Mouse (Mus musculus) megakaryocyte, embryonic 14.5 days (primary cell): ENCODE measurements around the gene Sars. TPM values are rescaled to one million over a fixed set of nuclear protein-coding genes. Genes with fewer than 3 reads are reported as not detected.

ENCODE experiments used
- H3K27me3 ChIP-seq: replicated peaks from 2 replicates; pipeline ENCODE3; 2012; ENCODE audit warnings: inconsistent platforms
- H3K36me3 ChIP-seq: replicated peaks from 2 replicates; pipeline ENCODE3; 2012; ENCODE audit warnings: low read length, inconsistent platforms, mixed read lengths
- H3K4me1 ChIP-seq: 2 replicates; pipeline ENCODE4 v1.6.1; 2012; ENCODE audit warnings: inconsistent platforms
- H3K4me3 ChIP-seq: replicated peaks from 2 replicates; pipeline ENCODE3; 2012; ENCODE audit warnings: moderate library complexity, mild to moderate bottlenecking, inconsistent platforms
- H3K9me3 ChIP-seq: 2 replicates; pipeline ENCODE4 v1.6.1; 2012; ENCODE audit warnings: inconsistent platforms
- FLI1 ChIP-seq: IDR thresholded peaks from 2 replicates; pipeline ENCODE4 v1.6.1; 2012; ENCODE audit warnings: low read length, inconsistent platforms, mixed read lengths
- GATA1 ChIP-seq: IDR thresholded peaks from 3 replicates; pipeline ENCODE4 v1.6.1; 2012; ENCODE audit warnings: mixed read lengths, low read length, inconsistent platforms, borderline replicate concordance
- polyA plus RNA-seq: library from polyadenylated mRNA; stranded (reverse); fragments of >175 nt; gene quantifications from 2 replicates; pipeline ENCODE4 v1.2.3, GENCODE M21; 2012; ENCODE audit warnings: low replicate concordance; ENCODE audit not compliant: insufficient read depth

Gene Sars
- polyA plus RNA-seq, 1 experiment = 129 TPM

- Histone ChIP-seq H3K4me1 (peaks cover 61% of the 10 kb centered on the region), H3K4me3 (no peak overlapping the region)
- no peak for TF ChIP-seq FLI1
- TF ChIP-seq GATA1 = no peak
Observed at GRCm38 (mm10) chr3:108392793-108393192, 52.2 kb downstream of the Sars start.

GRCm38 (mm10) chr3:108392299-108392698 lies 52.7 kb downstream of the Sars start:
- H3K4me3 ChIP-seq = no peak overlapping the region
- peaks cover 15% of the 10 kb centered on the region; the same call in 1 of the 2 replicates for H3K9me3 ChIP-seq
- TF ChIP-seq GATA1 (no peak), FLI1 (no peak)
- peaks cover 16% of the 10 kb centered on the region for H3K27me3 ChIP-seq
- peaks cover 15% of the 10 kb centered on the region for H3K36me3 ChIP-seq
- H3K4me1 ChIP-seq = peaks cover 61% of the 10 kb centered on the region

More at GRCm38 (mm10) chr3:108392793-108393192, 52.2 kb downstream of the Sars start:
- Histone ChIP-seq H3K9me3 (peaks cover 19% of the 10 kb centered on the region; the same call in 1 of the 2 replicates), H3K27me3 (peaks cover 16% of the 10 kb centered on the region), H3K36me3 (peaks cover 10% of the 10 kb centered on the region)

GRCm38 (mm10) chr3:108389111-108389545 lies 55.9 kb downstream of the Sars start:
- Histone ChIP-seq H3K9me3 (no peaks in the 10 kb centered on the region), H3K4me3 (peak overlapping the region; percentile 85), H3K36me3 (peaks cover 44% of the 10 kb centered on the region), H3K4me1 (peaks cover 66% of the 10 kb centered on the region), H3K27me3 (peaks cover 9% of the 10 kb centered on the region)
- TF ChIP-seq FLI1 = no peak
- no peak for TF ChIP-seq GATA1

- H3K27me3 ChIP-seq = no peaks in the 10 kb centered on the region
- no peak for TF ChIP-seq FLI1
- no peaks in the 10 kb centered on the region for H3K9me3 ChIP-seq
- H3K36me3 ChIP-seq = peaks cover 44% of the 10 kb centered on the region
- peak overlapping the region; percentile 69 for H3K4me3 ChIP-seq
- peaks cover 75% of the 10 kb centered on the region for H3K4me1 ChIP-seq
Observed at GRCm38 (mm10) chr3:108386186-108386585, 58.8 kb downstream of the Sars start.

GRCm38 (mm10) chr3:108384425-108384824 lies 60.6 kb downstream of the Sars start:
- Histone ChIP-seq H3K27me3 (no peaks in the 10 kb centered on the region), H3K4me3 (peak overlapping the region; percentile 98), H3K4me1 (peaks cover 84% of the 10 kb centered on the region), H3K9me3 (no peaks in the 10 kb centered on the region), H3K36me3 (peaks cover 44% of the 10 kb centered on the region)
- TF ChIP-seq GATA1 (no peak), FLI1 (no peak)

- H3K36me3 ChIP-seq = peaks cover 43% of the 10 kb centered on the region
- H3K4me3 ChIP-seq = peak within 1 kb of the TSS; percentile 98
- no peak for TF ChIP-seq FLI1
- TF ChIP-seq GATA1 = no peak
- no peaks in the 10 kb centered on the region for H3K9me3 ChIP-seq
- H3K27me3 ChIP-seq = no peaks in the 10 kb centered on the region
- peaks cover 84% of the 10 kb centered on the region for H3K4me1 ChIP-seq
Observed at GRCm38 (mm10) chr3:108383485-108384354, 61.3 kb downstream of the Sars start, which contains the start of gene Psrc1. TSS of gene Psrc1 (plus strand) at chr3:108383839.

- H3K36me3 ChIP-seq = peaks cover 29% of the 10 kb centered on the region
- peak overlapping the region; percentile 98 for H3K4me3 ChIP-seq
- no peaks in the 10 kb centered on the region for H3K9me3 ChIP-seq
- peaks cover 83% of the 10 kb centered on the region for H3K4me1 ChIP-seq
- TF ChIP-seq GATA1 (no peak), FLI1 (no peak)
- no peaks in the 10 kb centered on the region for H3K27me3 ChIP-seq
Observed at GRCm38 (mm10) chr3:108381945-108382875, 62.8 kb downstream of the Sars start.

GRCm38 (mm10) chr3:108380695-108381094 lies 64.3 kb downstream of the Sars start:
- Histone ChIP-seq H3K36me3 (peaks cover 14% of the 10 kb centered on the region), H3K4me3 (no peak overlapping the region), H3K9me3 (no peaks in the 10 kb centered on the region), H3K27me3 (no peaks in the 10 kb centered on the region), H3K4me1 (peaks cover 70% of the 10 kb centered on the region)
- TF ChIP-seq GATA1 = no peak
- TF ChIP-seq FLI1 = no peak

GRCm38 (mm10) chr3:108378875-108379663 lies 65.9 kb downstream of the Sars start:
- H3K4me1 ChIP-seq = peaks cover 58% of the 10 kb centered on the region
- H3K36me3 ChIP-seq = no peaks in the 10 kb centered on the region
- no peak for TF ChIP-seq FLI1
- TF ChIP-seq GATA1 = no peak
- no peaks in the 10 kb centered on the region for H3K9me3 ChIP-seq
- no peak overlapping the region for H3K4me3 ChIP-seq
- peaks cover 6% of the 10 kb centered on the region for H3K27me3 ChIP-seq

Other genes starting within 250 kb of the Sars start
- gene Cyb561d1, start 244.0 kb downstream of the Sars start, polyA plus RNA-seq = 3.3 and 3.9 TPM in 2 replicates
- 7.8 and 14.9 TPM in 2 replicates for gene Atxn7l2, start 234.3 kb downstream of the Sars start, polyA plus RNA-seq
- not detected in 2 replicates for gene Sypl2, start 218.6 kb downstream of the Sars start, polyA plus RNA-seq
- 6.0 TPM in 1 of 2 replicates, not detected in the other for gene Psma5, start 188.3 kb downstream of the Sars start, polyA plus RNA-seq
- 11.0 and 16.3 TPM in 2 replicates for gene Sort1, start 161.1 kb downstream of the Sars start, polyA plus RNA-seq
- gene Mybphl, start 80.3 kb downstream of the Sars start, polyA plus RNA-seq = not detected in 2 replicates
- 54.5 and 57.7 TPM in 2 replicates for gene Psrc1, start 61.4 kb downstream of the Sars start, polyA plus RNA-seq
- 7.8 TPM in 2 replicates for gene Celsr2, start 29.7 kb downstream of the Sars start, polyA plus RNA-seq
- not detected in 2 replicates for gene 1700013F07Rik, start 88.9 kb upstream of the Sars start, polyA plus RNA-seq
- gene 5330417C22Rik, start 91.3 kb upstream of the Sars start, polyA plus RNA-seq = not detected in 2 replicates
- 1.2 and 2.1 TPM in 2 replicates for gene Tmem167b, start 117.3 kb upstream of the Sars start, polyA plus RNA-seq
- gene Taf13, start 126.5 kb upstream of the Sars start, polyA plus RNA-seq = 1.4 TPM in 1 of 2 replicates, not detected in the other
- gene Wdr47, start 146.1 kb upstream of the Sars start, polyA plus RNA-seq = 0.12 TPM in 1 of 2 replicates, not detected in the other
- gene Clcc1, start 208.7 kb upstream of the Sars start, polyA plus RNA-seq = 1.1 and 8.2 TPM in 2 replicates